Mouse (Mus musculus): ENCODE data around the gene Rfc2. TPM values are rescaled to one million over a fixed set of nuclear protein-coding genes. Genes with fewer than 3 reads are reported as not detected.

The Rfc2 gene
- polyA plus RNA-seq, 1 experiment, result 76.4 TPM

DNA sequence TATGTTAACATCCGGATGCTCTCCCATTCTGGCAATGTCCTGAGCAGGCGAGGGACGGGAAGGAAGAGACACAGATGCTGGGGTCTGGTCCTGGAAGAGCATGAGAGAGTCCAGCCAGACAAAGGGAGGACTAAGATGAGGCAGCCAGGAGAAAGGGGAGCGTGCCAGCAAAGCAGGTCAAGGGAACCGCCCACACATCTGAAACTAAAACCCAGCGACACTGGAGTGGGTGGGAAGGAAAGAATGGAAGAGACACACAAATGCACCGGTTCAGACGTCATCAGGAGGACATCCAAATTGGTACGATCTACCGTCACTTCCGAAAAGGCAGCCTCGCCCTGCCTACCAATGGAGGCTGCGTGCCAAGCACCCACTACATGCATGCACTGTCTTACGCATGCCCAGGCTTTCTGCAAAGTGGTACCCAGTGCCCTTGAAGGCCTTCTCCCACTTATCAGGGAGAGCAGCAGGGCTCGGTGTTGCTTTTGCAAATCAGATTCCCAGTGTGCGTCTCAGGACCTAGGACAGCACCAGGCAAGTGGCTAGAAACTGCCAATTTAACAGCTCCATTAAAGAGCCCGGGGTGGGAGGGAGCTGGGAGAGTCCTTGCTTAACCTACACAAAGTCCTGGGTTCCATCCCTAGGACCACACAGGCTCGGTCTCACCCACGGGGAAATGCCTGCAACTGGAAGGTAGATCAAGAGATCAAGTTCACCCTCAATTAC is 36.5 kb upstream of the Rfc2 start:
- no peak overlapping the region for H3K4me3 ChIP-seq (ENCODE audit: insufficient read depth, low read depth, low read length)
- TF ChIP-seq CTCF (conservative IDR thresholded peaks at IDR 0.05; ENCODE audit: insufficient read depth, insufficient read length, low read depth, low read length), result no peak
- no peak for TF ChIP-seq POLR2A (IDR thresholded peaks at IDR 0.05; ENCODE audit: low read depth, low read length)
- H3K27me3 ChIP-seq (replicated peaks; ENCODE audit: control insufficient read depth, insufficient read depth, low read length), result no peaks in the 10 kb centered on the region
- no peaks in the 10 kb centered on the region for H3K36me3 ChIP-seq (ENCODE audit: control insufficient read depth, insufficient read depth, low read length)
- 52% methylated on average over 19 of the region's 19 CpGs for WGBS
- peaks cover 33% of the 10 kb centered on the region for H3K4me1 ChIP-seq (ENCODE audit: control insufficient read depth, insufficient read depth, low read length)
- no peak overlapping the region for H3K27ac ChIP-seq (ENCODE audit: insufficient read depth, low read depth, low read length)
- DNase-seq, result peak; percentile 42

DNA sequence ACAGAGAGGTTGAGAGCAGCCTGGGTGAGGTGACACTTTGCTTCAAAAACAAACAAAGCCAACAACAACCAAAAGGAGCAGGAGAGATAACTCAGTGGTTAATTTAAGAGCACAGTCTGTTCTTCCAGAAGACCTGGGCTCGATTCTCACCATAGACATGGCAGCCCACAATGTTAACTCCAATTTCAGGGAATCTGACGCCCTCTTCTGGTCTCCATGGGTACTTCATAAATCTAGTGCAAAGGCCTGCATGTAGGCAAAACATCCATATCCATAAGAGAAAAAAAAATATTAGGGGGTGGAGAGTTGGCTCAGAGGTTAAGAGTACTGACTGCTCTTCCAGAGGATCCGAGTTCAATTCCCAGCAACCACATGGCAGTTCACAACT is 35.9 kb upstream of the Rfc2 start:
- H3K27ac ChIP-seq (ENCODE audit: insufficient read depth, low read depth, low read length), result no peak overlapping the region
- TF ChIP-seq POLR2A (IDR thresholded peaks at IDR 0.05; ENCODE audit: low read depth, low read length), result no peak
- peak; percentile 26; the same call in 1 of the 2 replicates for TF ChIP-seq CTCF (conservative IDR thresholded peaks at IDR 0.05; ENCODE audit: insufficient read depth, insufficient read length, low read depth, low read length)
- no peak for DNase-seq
- H3K4me3 ChIP-seq (ENCODE audit: insufficient read depth, low read depth, low read length), result no peak overlapping the region
- 67% methylated on average over 3 of the region's 3 CpGs for WGBS
- no peaks in the 10 kb centered on the region for H3K27me3 ChIP-seq (replicated peaks; ENCODE audit: control insufficient read depth, insufficient read depth, low read length)
- peaks cover 34% of the 10 kb centered on the region for H3K4me1 ChIP-seq (ENCODE audit: control insufficient read depth, insufficient read depth, low read length)
- no peaks in the 10 kb centered on the region for H3K36me3 ChIP-seq (ENCODE audit: control insufficient read depth, insufficient read depth, low read length)

DNA sequence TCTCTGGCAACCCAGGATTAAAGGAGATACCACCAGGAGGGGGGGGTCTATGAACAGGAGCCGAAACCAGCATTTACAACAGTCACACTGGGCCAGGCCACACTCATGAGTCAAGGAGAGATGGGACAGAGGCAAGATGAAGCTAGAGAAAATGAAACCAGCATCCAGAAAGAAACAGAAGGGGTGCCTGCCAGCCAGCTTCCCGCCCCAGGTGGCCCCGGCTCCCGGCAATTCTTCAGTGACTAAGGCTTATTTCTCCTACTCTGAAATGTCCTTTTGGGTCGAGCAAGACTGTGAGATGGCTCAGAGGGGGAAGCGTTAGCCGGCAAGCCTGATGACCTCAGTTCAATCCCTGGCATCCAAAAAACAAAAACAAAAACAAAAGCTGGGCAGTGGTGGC is 34.4 kb upstream of the Rfc2 start:
- 83% methylated on average over 7 of the region's 7 CpGs for WGBS
- Histone ChIP-seq H3K4me1 (ENCODE audit: control insufficient read depth, insufficient read depth, low read length) (peaks cover 41% of the 10 kb centered on the region), H3K27ac (ENCODE audit: insufficient read depth, low read depth, low read length) (no peak overlapping the region), H3K27me3 (replicated peaks; ENCODE audit: control insufficient read depth, insufficient read depth, low read length) (no peaks in the 10 kb centered on the region), H3K36me3 (ENCODE audit: control insufficient read depth, insufficient read depth, low read length) (no peaks in the 10 kb centered on the region), H3K4me3 (ENCODE audit: insufficient read depth, low read depth, low read length) (no peak overlapping the region)
- DNase-seq, result no peak
- TF ChIP-seq CTCF (conservative IDR thresholded peaks at IDR 0.05; ENCODE audit: insufficient read depth, insufficient read length, low read depth, low read length), result no peak
- TF ChIP-seq POLR2A (IDR thresholded peaks at IDR 0.05; ENCODE audit: low read depth, low read length), result no peak

GRCm38 (mm10) chr5:134548306-134548705 is 32.9 kb upstream of the Rfc2 start:
- Histone ChIP-seq H3K27ac (ENCODE audit: insufficient read depth, low read depth, low read length) (peak overlapping the region; percentile 91), H3K4me3 (ENCODE audit: insufficient read depth, low read depth, low read length) (no peak overlapping the region), H3K4me1 (ENCODE audit: control insufficient read depth, insufficient read depth, low read length) (peaks cover 43% of the 10 kb centered on the region), H3K36me3 (ENCODE audit: control insufficient read depth, insufficient read depth, low read length) (no peaks in the 10 kb centered on the region), H3K27me3 (replicated peaks; ENCODE audit: control insufficient read depth, insufficient read depth, low read length) (no peaks in the 10 kb centered on the region)
- TF ChIP-seq POLR2A (IDR thresholded peaks at IDR 0.05; ENCODE audit: low read depth, low read length), result no peak
- TF ChIP-seq CTCF (conservative IDR thresholded peaks at IDR 0.05; ENCODE audit: insufficient read depth, insufficient read length, low read depth, low read length), result no peak
- DNase-seq, result peak; percentile 86
- 36% methylated on average over 5 of the region's 5 CpGs for WGBS

GRCm38 (mm10) chr5:134549640-134550168 is 31.5 kb upstream of the Rfc2 start:
- H3K27ac ChIP-seq (ENCODE audit: insufficient read depth, low read depth, low read length), result peak overlapping the region; percentile 37; the same call in 1 of the 2 replicates
- 86% methylated on average over 3 of the region's 3 CpGs for WGBS

GRCm38 (mm10) chr5:134550836-134551232 is 30.3 kb upstream of the Rfc2 start:
- DNase-seq, result peak; percentile 40
- peak overlapping the region; percentile 51 for H3K27ac ChIP-seq (ENCODE audit: insufficient read depth, low read depth, low read length)
- H3K27me3 ChIP-seq (replicated peaks; ENCODE audit: control insufficient read depth, insufficient read depth, low read length), result no peaks in the 10 kb centered on the region
- H3K36me3 ChIP-seq (ENCODE audit: control insufficient read depth, insufficient read depth, low read length), result no peaks in the 10 kb centered on the region
- H3K4me3 ChIP-seq (ENCODE audit: insufficient read depth, low read depth, low read length), result peak overlapping the region; percentile 72
- 10% methylated on average over 6 of the region's 6 CpGs for WGBS
- TF ChIP-seq CTCF (conservative IDR thresholded peaks at IDR 0.05; ENCODE audit: insufficient read depth, insufficient read length, low read depth, low read length) (no peak), POLR2A (IDR thresholded peaks at IDR 0.05; ENCODE audit: low read depth, low read length) (no peak)
- H3K4me1 ChIP-seq (ENCODE audit: control insufficient read depth, insufficient read depth, low read length), result peaks cover 39% of the 10 kb centered on the region

More at GRCm38 (mm10) chr5:134549640-134550168, 31.5 kb upstream of the Rfc2 start:
- Histone ChIP-seq H3K27me3 (replicated peaks; ENCODE audit: control insufficient read depth, insufficient read depth, low read length) (no peaks in the 10 kb centered on the region), H3K36me3 (ENCODE audit: control insufficient read depth, insufficient read depth, low read length) (no peaks in the 10 kb centered on the region), H3K4me1 (ENCODE audit: control insufficient read depth, insufficient read depth, low read length) (peaks cover 43% of the 10 kb centered on the region), H3K4me3 (ENCODE audit: insufficient read depth, low read depth, low read length) (no peak overlapping the region)
- DNase-seq, result no peak
- TF ChIP-seq CTCF (conservative IDR thresholded peaks at IDR 0.05; ENCODE audit: insufficient read depth, insufficient read length, low read depth, low read length) (no peak), POLR2A (IDR thresholded peaks at IDR 0.05; ENCODE audit: low read depth, low read length) (no peak)
